Mouse (Mus musculus): ENCODE data around the gene Trmt112. TPM values are rescaled to one million over a fixed set of nuclear protein-coding genes. Genes with fewer than 3 reads are reported as not detected.
A peak's percentile ranks its signal among the peaks of the same experiment; 100 is the strongest.
"Not testable (repeated sequence)": the region's sequence is repeated elsewhere in the genome, so short reads cannot be mapped to it uniquely, and the experiment has no call there.

The Trmt112 gene
- total RNA-seq, 2 experiments from 2014 or later: 26.7 to 30.6 TPM

DNA sequence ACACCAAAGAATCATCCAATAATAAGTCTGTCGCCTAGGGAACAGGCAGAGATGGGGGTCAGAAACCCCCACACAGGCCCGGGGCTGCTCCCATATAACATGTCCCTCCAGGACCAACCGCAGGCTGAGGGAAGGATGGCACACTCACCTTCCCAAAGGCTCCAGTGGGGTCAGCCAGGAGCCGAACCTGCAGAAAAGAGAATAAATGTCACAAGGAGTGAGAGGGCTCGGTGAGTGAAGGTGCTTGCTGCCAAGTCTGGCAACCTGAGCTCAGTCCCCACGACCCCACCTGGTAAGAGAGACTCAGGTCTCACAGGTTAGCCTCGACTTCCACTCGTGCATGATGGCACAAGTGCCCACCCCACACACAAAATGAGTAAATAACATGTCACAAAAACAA lies 2.4 kb upstream of the Trmt112 start:
- intact Hi-C loops (cut with DNase I): no loop called here
- DNase-seq: no peak

DNA sequence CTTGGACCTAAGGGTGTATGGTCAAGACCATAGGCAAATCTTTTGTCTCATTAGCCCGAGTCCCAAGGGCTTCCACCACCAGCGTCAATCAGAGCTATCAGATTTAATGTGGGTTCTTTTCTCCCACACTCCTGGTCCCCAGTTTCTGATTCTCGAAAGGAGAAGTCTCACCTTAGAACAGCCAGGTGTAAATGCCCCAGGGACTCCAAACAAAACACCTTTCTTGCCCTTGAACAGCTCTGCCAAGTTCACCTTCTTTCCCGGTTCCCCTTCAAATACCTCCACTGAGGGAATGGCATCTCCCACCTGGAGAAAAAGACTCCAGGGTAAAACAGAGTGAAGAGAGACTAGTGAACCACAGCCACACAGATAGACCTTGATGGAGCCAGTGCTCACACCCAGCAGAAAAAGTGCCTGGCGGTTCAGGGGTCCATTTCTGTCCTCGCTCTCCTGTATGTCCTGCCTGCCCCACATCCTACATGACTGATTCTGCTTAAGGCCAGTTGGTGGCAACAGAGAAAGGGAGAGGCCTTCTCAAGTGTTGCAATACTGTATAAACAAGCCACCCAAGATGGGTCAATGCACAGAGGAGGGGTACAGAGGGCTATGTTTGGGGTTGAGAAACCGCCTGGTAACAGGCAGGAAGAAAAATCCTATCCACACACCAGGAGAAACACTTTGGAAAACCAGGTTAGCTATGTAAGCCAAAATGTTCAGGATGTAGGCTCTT lies 1.5 kb upstream of the Trmt112 start:
- DNase-seq: no peak
- intact Hi-C loops (cut with DNase I): loop anchor here (2.0 kb wide), 1 partner anchor 67 kb away; the partner anchor contains the start of gene Rps6ka4

DNA sequence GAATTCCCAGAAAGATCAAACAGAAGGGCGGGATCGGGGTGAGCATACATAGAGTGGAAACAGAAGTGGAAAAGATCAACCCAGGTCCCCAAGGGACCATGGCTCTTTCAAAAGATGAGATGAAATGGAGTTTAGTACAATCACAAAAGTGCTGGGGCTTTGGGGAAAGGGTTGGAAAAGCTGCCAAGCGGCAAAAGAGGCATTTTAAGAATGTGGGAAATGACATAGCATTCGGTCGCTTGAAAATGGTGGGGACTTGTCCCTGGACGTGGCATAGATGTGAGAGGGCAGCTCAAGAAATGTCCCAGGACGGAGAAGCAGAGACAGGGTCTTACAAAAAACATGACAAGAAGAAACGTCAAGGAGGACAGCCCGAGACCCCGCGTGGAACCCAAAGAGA lies 477 bp upstream of the Trmt112 start:
- intact Hi-C loops (cut with DNase I): loop anchor here (2.0 kb wide), 1 partner anchor 68 kb away; the partner anchor contains the start of gene Rps6ka4
- no peak for DNase-seq

DNA sequence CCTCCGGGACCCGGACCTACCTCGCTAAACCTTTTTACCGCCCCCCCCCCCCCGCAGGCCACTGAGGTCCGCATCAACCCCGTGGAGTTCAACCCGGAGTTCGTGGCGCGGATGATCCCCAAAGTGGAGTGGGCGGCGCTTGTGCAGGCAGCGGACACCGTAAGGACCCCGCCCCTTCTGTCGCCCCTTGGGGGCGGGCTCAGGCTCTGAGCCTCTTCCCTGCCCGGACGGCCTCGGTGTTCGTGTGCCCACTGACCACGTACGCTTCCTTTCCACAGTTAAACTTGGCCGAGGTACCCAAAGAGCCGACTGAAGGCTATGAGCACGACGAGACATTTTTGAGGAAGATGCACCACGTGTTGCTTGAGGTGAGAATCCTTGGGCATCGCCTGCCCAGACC lies 808 bp downstream of the Trmt112 start:
- intact Hi-C loops (cut with DNase I): not testable (repeated sequence)
- peak; percentile 58 to 67 for DNase-seq

DNA sequence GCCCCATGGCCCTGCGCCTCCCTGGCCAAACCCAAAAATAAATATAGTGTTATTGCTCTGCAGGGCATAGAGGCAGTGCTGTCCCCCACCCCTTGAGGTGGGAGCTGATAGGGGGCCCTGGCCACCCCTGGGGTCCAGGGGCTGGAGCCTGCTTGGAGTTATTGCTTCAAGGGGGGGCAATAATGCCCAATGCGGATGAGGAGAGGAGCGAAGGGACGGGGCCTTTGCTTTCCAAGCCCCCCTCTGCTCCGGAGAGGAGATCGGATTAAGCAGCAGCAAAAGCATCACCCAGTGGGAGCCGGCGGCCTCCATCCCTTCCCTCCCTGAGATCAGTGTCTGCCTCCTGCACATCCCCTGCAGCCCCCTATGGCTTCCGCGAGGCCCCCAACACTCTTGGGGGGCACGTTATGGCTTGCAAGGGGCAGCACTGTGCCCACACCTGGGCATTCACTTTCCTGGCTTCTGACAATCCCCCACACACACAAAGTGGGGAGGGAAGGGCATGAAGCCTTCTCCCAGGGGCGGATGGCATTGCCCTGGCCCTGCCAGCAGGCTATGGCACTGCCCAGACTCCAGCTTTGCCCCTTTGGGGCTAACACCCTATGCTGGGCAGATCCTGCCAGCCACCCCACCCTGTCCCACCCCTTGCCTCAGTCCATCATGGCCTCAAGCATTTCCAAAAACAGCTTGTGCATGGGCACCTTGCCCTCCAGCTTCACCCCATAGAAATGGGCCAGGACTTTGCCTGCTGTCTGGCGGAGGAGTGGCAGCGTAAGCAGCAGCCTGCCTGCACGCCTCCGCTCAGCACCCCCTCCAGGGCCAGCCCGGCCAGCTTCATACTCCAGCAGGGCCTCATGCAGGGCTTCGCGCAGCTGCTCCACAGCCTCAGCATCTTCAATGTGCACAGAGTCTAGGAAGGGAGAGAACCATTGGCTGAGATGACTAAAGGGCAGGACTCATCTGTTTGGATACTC lies 1.9 kb downstream of the Trmt112 start:
- intact Hi-C loops (cut with DNase I): no loop called here
- no peak for DNase-seq

DNA sequence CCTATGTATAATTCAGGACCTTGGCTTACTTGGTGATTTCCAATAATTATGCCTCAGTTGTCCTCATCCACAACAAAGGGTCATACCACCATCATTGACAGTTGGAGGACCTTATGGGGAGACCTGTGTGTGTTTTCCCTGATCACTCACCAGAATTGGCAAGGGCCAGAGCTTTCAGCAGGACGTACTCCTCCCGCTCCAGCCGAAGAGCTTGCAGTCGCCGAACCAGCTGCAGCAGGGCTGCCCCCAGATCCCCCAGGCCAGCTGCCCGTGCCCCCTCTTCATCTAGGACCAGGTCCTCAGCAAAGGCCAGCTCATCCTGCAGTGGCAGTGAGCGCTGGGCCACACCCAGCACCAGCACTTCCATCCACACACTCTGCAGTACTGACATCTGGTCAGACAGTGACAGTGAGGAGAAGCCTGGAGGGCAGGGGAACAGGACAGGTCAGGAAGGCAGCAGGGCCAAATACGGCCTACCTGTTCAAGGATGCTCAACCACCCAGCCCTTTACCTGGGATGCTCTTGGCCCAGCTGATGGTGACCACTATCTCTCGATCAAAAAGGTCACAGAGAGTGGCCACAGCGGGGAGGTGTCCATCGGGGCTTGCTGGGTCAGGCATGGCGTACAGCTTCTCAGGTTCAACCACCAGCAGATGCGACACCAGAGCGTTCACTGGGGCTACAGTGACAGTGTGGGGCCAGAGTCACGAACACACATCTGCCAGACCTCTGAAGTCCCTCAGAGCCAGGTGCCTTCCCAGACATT lies 2.9 kb downstream of the Trmt112 start:
- no peak for DNase-seq
- intact Hi-C loops (cut with DNase I): no loop called here

DNA sequence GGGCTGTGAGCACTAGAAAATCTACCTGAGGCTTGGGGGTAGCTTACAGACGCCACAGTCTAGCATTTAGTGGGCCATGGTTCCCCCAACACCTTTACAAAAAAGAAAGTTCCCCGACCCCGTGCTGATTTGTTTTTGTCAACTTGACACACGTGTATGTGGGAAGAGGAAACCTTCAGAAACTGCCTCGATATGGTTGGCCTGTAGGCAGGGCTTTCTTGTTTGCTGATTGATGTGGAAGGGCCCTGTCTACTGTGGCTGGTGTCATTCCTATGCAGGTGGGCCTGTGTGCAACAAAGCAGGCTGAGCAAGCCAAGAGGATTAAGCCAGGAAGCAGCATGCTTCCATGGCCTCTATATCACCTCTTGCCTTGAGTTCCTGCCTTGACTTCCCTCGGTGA lies 3.5 kb downstream of the Trmt112 start:
- intact Hi-C loops (cut with DNase I): no loop called here
- DNase-seq: no peak

DNA sequence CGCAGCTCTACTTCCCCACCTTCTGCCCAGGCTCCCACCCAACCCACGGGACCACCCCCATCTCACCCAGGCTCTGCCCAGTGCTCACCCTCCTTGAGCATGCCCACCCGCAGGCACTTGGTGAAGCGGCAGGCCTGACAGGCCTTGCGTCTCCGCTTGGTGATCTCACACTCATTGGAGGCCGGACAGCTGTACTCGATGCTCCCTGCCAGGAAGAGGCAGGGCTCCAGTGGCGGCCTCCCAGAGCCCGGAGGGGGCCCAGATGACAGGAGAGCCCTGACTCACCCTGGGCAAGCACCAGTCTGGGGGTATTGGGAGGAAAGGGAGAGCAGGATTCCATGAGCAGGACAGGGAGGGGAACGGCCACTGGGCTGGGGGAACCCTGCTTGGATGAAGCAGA lies 4.5 kb downstream of the Trmt112 start:
- DNase-seq: peak; percentile 52 to 70
- intact Hi-C loops (cut with DNase I): no loop called here

DNA sequence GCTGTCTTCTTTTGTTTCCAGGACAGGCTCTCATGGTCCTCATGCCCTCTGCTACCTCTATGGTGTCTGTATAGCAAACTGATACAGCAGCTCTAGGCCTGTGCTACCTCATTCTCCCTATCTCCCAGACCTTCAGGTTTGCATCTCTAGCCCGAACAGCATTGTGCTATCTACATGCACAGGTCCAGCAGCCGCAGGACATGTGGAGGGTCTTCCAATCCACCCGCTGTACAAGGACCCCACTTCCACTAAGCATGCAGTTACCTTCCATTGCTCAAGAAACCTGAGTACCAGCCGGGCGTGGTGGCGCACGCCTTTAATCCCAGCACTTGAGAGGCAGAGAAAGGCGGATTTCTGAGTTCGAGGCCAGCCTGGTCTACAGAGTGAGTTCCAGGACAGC lies 5.0 kb downstream of the Trmt112 start:
- no peak for DNase-seq
- intact Hi-C loops (cut with DNase I): no loop called here

DNA sequence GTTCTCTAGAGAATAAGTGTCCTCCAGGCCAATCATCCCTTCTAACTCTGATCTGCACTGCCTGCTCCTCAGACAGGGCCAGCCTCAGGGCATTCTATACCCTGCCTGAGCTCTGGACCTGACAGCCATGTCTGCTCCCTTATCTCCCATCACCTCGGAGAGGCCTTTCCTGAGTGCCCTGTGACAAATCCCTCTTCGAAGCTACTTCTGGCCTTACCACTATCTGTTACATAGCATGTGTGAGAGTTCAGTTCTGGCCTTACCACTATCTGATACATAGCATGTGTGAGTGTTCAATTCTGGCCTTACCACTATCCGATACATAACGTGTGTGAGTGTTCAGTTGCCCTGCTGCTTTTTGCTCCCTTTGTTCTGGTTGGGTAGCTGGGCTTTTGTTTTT lies 5.8 kb downstream of the Trmt112 start:
- intact Hi-C loops (cut with DNase I): no loop called here
- no peak for DNase-seq

DNA sequence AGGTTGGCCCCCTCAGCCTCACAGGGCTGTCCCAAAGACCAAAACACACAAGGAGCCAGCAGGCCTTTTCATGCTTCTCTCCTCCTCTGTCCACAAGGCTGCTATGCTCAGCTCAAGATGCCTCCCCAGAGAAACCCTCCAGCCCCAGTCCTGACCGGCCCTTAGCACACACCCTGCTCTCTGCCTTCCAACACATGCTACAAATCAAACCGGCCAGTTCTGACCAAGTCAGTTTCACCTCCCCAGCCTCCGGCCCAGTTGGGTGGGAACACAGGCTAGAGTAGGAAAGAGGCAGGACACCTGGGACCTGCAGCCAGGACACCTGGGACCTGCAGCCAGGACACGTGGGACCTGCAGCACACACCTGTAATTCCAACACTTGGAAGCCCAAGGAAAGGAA lies 7.0 kb downstream of the Trmt112 start:
- intact Hi-C loops (cut with DNase I): no loop called here
- DNase-seq: no peak

DNA sequence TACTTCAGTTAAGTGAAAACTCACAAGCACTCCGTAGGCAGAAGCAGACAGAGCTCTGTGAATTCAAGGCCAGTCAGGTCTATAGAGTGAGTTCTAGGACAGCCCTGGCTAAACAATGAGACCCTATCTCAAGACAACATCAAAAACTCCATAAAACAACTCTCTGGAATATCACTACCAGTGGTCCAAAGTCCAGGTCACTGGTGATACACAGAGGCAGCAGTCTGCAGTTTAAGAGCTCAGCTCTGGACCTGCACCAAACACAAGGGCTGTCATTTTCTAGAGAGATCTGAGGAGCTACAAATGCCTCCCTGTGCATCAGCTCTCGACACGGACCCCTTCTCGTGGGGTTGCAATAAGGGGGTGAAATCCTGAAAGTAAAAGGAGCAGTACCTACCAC lies 8.8 kb downstream of the Trmt112 start:
- DNase-seq: no peak
- intact Hi-C loops (cut with DNase I): no loop called here

DNA sequence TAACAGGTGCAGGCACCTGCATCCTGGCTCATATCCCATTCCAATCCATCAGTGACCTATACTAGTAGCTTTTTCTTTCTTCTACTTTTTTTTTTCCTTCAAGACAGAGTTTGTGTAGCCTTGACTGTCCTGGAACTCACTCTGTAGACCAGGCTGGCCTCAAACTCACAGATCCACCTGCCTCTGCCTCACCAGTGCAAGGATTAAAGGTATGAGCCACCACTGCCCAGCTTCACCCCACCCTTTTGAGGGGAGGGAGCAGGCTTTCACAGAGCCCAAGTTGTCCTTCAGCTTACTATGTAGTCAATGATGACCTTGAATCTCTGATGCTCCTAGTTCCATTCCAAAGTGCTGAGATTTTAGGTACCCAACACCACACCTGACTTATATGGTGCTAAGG lies 9.9 kb downstream of the Trmt112 start:
- DNase-seq: no peak
- intact Hi-C loops (cut with DNase I): no loop called here

DNA sequence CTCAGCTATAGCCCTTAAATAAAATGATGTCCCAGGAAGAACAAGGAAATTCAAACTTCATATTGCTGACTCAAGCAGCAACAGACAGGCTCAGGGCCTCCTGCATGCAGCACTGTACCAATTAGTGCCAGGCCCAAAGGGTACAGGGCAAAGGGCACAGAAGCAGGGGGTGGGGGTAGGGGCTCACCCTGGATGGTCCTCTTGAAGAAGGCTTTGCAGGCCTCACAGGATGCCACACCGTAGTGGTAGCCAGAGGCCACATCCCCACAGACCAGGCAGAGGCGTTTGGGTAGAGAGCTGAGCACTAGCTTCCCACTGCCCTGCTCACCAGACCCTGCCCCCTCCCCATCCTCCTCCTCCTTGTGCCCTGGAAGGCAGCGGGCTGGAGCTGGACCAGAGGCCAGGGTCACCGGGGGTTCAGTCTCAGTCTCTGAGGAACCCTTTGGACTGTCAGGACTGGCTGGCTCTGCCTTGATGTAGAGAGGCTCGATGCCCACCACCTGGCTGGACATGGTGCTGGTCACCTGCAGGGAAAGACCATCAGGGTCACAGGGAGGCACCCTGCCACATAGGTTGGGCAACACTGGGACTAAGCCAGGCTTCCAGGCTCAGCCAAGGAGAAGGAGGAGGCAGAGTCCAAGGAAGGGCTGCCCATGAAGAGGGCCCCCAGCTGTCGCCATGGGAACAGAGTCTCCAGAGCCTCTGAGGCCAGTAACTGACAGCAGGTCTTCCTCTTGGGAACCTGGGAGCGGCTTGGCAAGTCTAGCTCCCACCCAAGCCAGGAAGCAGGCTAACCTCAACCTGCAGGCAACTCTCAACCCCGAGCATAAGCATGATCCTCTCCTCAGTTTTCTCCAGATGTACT lies 10.6 kb downstream of the Trmt112 start:
- DNase-seq: peak in 1 of 2 experiments; percentile 43
- intact Hi-C loops (cut with DNase I): no loop called here

DNA sequence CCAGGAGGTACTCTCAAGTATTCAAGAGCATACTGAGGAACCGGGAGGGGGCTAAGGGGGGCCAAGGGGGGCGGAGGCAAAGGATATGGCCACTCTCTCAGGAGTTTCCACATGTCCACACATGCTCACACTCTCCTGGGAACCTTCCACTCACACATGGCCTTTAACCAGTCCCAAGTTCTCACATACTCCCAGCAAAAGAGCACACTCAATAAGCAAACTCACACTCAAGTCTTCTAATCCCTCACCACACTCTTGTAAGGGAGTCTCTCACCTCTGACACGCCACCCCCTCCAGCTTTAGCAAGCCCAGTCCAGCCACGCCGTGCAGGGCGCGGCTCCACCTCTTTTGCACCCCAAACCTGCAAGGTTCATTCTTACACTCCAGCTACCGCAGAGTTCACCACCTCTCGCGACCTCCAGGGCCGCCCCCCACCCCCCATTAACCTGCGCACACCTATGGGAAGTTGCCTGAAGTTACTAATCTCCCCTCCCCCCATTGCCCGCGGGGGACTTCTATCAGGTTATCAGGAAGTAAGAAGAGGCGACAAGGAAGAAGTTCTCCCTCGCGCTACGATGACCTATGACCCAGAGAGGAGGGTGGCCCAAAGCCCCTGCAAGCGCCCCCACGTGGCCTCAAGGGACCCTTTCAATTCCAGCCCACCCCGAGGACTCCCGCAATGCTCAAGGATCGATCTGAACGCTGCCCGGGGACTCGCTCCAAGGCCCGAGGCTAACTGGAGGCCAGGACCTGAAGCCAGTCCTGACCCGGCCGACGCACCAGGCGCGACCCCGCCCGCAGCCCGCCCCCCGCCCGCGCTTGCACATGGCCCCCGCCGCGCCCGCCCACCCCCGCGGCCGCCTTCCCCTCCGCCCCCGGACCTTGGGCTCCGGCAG lies 11.5 kb downstream of the Trmt112 start:
- DNase-seq: peak in 1 of 2 experiments; percentile 54
- intact Hi-C loops (cut with DNase I): no loop called here

DNA sequence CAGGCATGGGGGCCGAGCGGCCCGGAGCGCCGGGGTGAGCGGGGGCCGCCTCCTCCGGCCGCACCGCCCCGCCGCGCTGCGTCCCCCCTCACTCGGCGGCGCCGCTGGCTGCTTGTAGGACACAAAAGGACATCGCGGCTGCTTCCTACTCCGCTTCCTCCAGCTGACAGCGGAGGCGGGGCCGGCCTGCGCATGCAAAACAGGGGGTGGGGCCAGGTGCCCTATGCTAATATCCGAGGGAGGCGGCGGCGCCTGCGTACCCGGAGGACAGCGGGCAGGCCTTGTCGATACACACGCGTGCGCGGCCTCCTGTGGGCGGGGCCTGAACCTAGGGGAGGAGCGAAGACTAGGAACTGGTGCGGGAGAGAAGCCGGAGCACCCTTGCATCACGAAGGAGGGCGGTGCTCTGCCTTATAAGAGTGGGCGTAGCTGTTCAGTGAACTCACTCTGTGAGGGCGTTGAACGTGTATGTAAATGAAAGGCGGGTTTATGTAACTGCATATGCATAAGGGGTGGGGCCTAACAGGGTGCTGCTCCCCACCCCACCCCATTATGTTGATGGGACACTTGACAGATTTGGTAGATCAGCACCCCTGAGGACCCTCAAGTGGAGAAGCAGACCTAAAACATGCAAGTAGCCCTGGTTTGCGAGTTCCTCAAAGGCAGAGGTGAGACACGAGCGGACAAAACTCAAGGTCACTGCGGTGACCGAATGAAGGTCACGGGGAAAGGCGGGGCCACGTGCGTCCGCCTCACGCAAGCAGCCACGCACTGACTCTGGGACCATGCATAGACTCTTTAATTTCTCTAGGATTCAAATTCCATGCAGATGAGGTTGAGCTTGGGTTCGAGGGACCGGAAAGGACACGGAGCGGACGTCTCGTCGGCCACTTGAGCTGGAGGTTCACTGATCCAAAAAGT lies 12.4 kb downstream of the Trmt112 start, which contains the start of gene Esrra:
Gene Esrra, minus strand, starts transcription at position 167 of the 921 bp plus-strand sequence.
- DNase-seq: peak; percentile 100
- intact Hi-C loops (cut with DNase I): loop anchor here (2.0 kb wide), 1 partner anchor 57 kb away; no protein-coding TSS in a partner anchor

DNA sequence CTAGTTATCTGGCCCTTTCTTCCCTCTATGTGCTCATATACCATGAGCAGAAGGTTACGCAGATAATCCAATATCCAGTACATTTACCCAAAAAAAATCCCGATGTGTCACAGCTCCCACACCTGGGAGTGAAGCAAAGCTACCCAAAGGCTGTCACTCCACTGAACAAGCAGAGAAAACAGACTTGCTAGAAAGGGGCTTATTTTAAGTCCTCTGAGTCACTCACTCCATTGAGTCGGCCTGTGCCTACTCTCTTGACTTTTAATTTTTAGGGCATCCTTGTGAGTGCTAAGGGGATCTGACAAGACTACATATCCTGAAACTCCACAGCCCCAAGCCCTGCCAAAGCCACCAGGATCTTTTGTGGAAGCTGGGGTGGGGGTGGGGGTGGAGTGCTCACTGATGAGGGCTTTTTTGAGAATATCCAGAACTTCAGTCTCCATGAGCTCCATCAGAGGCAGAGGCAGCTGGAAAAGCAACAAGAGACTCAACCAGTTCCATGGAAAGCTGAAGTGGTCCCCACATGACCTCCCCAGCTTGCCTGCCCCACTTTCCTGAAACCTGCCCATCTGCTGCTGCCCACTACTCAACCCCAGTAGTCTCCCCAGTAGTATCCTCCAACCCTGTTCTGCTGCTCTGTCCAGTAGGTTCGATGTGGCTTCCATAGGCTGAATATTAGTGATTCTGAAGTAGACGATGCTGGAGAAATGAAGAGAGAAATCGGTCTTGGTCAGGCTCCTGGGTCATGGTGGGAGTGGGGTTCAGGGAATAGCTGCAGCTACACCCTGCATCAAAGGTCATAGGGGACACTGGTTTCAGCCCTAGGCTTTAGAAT lies 13.6 kb downstream of the Trmt112 start:
- intact Hi-C loops (cut with DNase I): loop anchor here (2.0 kb wide), 1 partner anchor 56 kb away; no protein-coding TSS in a partner anchor
- no peak for DNase-seq
